Mouse (Mus musculus) left cerebral cortex, adult 6 months (tissue): ENCODE results near the gene CN725425. TPM values are rescaled to one million over a fixed set of nuclear protein-coding genes. Genes with fewer than 3 reads are reported as not detected.

ENCODE experiments used
- long read RNA-seq, 2 experiments: library from polyadenylated mRNA; unstranded; transcript quantifications; one replicate each; pipeline ENCODE4 v2.0.0; 2019 to 2020
- polyA plus RNA-seq: library from polyadenylated mRNA; unstranded; fragments of <200 nt; fragmentation: Nextera tagmentation; gene quantifications from 2 replicates; pipeline ENCODE4 v1.2.3, GENCODE M21; 2021

Gene CN725425
- polyA plus RNA-seq = 0.09 and 0.20 TPM in 2 replicates
- long read RNA-seq, experiment 1 = 0 reads
- long read RNA-seq, experiment 2 = 0 reads

GRCm38 (mm10) chr15:91199256-91199905 is at the start of gene CN725425:
Gene CN725425 (plus strand): TSS chr15:91199494.

GRCm38 (mm10) chr15:91191412-91192222 is 7.7 kb upstream of the CN725425 start, which contains the start of gene Abcd2:
Gene Abcd2 (minus strand): TSS chr15:91191799.

Other genes with a start within 250 kb of the CN725425 start
- gene Kif21a, start 149.5 kb upstream of the CN725425 start, polyA plus RNA-seq = 37.4 and 41.9 TPM in 2 replicates
- gene Abcd2, start 7.7 kb upstream of the CN725425 start, polyA plus RNA-seq = 13.4 and 17.2 TPM in 2 replicates